Mouse (Mus musculus) large intestine, adult 2 months (tissue): Measurements from ENCODE around the gene Mcam. TPM values are rescaled to one million over a fixed set of nuclear protein-coding genes. Genes with fewer than 3 reads are reported as not detected.

ENCODE experiments used
- DNase-seq: peaks from one replicate; pipeline ENCODE4 v3.0.0-alpha.2; 2012; ENCODE audit warnings: low read depth, low spot score
- WGBS: fragments of 180-500 bp; shearing (Covaris S2); methylation state at CpG from one replicate; pipeline ENCODE4 v1.1.7; 2018; 5-methylcytosine and 5-hydroxymethylcytosine counted together
- polyA plus RNA-seq: library from polyadenylated mRNA; depleted of rRNA; stranded (reverse); fragments of >200 nt; gene quantifications from 2 replicates; pipeline ENCODE4 v1.2.3, GENCODE M21; 2012; rRNA removed

Gene Mcam
- 32.1 and 37.5 TPM in 2 replicates for polyA plus RNA-seq

DNA sequence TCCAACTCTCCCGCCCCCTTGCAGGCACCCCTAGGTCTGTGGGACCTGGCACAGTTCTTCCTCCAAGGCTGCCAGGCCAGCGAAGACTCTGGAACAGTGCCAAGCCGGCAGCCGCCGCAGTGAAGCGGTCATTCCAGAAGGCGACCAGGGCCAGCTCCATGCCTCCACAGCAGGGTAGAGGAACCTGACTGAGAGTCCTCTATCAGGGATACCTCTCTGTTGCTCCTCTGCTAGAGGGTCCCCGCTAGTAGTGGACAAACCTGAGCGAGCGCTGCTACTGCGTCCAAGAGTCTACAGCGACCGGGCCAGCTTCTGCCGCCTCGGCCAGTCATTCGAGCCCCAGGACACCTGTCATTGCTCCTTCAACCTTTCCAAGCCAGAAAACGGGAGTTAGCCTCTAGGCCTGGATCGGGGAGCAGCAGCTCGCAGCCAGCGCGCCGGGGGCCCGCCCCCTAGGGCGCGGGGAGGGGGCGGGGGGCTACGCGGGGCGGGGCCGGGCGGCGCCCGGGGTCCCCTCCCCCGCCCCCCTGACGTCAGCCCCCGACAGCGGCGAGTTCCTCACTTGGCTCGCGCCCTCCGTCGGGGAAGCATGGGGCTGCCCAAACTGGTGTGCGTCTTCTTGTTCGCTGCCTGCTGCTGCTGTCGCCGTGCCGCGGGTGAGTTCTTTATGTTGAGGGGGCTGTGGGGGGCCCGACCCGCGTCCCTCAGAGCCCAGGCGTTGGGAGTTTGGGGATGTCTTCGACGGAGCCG is at the start of gene Mcam:
Gene Mcam (plus strand): TSS at position 369 of the 750 bp plus-strand sequence.
- no peak for DNase-seq
- under 1% methylated on average over 54 of the region's 55 CpGs for WGBS

DNA sequence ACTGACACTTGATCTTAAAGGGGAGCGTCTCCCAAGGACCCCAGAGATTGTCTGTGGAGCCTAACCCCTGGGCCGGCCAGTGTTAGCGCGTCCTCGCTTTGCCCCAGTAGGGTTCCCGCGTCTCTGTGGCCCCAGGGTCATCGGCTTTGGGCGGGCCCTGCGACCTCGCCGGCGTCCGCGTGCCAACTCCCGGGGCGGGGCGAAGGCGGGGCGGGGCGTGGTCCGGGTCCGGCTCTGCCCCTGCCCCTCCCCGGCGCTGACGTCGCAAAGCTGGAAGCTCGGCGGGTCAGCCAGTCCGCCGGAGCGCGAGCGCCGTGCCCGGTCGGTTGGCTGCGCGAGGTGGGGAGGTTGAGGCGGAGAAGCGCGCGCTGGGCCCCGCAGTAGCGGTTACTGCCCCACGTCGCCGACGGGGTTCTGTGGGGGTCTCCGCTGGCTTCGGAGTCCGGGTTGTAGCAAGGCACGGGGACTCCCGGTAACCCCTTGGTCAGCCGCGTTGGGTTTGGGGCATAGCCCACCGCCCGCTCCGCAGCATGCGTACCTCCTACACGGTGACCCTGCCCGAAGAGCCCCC is 49.5 kb upstream of the Mcam start:
- peak; percentile 78 for DNase-seq
- under 1% methylated on average over 55 of the region's 62 CpGs for WGBS

DNA sequence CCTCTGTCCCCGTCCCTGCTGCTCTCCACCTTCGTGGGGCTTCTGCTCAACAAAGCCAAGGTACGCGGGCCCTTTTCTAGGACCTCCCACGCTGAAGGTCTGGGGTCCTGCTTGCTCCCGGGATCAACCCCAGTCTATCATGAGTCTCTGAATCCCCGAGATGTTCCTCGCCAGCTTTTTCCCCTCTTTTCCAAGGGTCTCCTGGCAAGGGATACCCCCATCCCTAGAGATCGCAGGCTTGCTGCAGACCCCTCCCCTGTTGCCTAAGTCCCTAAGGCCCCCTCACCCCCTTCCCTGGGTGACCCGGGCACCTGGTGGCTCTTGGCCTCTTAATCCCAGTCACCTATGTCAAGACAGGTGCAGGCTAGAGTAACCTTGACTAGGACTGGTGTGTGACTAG is 49.0 kb upstream of the Mcam start:
- WGBS, result 6% methylated on average over 10 of the region's 10 CpGs
- DNase-seq, result no peak

DNA sequence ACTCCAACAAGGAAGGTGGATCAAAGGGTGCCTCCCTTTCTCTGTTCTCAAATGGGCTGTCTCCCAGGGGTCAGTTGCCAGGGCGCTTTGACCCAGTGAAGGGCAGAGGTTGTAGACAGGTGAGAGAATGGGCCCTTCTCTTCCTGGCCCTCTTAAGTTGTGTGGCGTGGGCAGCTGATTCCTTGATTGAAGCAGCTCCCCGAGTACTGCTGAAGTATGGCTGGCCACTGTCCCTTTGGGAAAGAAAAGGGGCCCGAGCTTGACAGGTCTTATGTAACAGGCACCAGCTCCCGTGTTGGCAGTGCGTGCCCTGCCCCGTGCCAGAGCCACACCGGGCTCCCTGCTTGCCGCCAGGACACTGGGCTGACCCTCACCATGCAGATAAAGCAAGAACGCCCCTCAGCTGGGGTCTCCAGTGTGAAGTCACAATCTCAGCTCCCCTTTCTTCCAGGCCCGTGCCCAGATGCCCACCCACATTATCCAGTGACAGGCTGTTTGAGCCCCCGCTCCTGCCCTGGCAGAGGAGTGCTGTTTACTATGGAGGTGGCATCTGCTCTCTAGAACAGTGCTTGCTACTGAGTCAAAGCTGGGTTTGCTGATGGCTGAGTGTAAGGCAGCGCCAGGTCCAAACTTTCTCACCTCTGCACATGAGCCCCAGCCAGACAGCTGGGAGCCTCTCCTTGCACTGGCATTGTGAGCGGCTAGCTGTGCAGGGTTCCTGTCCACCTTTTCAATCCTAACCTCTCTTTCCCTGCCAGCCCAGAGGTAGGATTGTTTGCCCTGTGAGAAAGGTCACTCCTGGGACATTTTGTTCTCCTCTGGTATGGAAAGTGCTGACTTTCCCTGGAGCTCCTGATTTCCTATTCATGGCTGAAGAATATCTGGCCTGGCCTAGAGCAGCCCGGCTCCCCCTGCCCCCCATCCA is 48.3 kb upstream of the Mcam start:
- WGBS, result 50% methylated on average over 15 of the region's 15 CpGs
- no peak for DNase-seq

DNA sequence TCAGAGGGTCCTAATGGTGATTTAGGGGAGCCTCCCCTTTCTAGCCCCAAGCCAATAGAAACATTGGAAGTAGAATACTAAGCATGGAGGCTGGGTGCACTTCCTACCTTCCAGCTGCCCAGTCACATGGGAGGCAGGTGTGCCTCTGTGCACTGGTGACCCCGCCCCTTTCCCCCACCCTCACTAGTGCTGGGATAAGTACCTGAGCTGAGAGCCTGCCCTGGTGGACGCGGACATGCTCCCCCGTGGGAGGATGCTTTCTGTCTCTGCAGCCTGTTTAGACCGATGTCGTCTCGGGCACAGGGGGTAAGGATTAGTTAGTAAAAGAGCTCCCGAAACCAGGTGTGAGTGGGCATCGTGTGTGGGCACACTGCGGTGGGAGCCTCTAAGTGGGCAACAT is 47.3 kb upstream of the Mcam start:
- DNase-seq, result no peak
- 54% methylated on average over 10 of the region's 10 CpGs for WGBS

DNA sequence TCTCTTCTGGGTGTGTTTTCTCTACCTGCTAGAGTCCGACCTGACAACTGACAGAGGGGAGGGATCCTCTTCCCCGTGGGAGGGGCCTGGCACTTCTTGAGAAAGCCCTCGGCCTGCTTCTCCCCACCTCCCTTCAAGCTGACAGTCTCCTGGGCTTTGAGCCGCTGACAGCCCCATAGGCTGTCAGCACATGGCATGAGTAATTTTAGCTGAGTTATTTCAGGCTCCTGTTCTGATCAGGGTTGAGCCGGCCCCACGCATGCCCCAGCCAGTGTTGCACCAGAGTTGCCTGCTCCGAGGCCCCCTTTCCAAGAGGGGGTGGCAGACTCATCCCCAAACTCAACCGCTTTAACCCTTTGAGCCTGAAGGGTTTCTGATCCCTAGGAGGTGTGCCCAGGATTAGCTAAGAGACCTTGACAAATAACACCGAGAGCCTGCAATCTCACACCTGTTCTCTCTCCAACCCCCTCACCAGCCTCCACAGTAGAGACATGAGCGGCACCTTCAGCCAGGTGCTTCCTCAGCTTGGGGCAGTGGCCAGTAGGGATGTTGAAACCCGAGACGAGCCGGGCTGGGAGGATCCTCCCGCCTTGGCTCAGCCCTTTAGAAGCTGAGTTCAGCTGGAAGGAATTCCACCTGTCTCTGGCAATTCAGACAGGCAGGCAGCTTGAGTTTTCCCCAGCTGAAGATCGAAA is 46.4 kb upstream of the Mcam start:
- no peak for DNase-seq
- 12% methylated on average over 15 of the region's 15 CpGs for WGBS

DNA sequence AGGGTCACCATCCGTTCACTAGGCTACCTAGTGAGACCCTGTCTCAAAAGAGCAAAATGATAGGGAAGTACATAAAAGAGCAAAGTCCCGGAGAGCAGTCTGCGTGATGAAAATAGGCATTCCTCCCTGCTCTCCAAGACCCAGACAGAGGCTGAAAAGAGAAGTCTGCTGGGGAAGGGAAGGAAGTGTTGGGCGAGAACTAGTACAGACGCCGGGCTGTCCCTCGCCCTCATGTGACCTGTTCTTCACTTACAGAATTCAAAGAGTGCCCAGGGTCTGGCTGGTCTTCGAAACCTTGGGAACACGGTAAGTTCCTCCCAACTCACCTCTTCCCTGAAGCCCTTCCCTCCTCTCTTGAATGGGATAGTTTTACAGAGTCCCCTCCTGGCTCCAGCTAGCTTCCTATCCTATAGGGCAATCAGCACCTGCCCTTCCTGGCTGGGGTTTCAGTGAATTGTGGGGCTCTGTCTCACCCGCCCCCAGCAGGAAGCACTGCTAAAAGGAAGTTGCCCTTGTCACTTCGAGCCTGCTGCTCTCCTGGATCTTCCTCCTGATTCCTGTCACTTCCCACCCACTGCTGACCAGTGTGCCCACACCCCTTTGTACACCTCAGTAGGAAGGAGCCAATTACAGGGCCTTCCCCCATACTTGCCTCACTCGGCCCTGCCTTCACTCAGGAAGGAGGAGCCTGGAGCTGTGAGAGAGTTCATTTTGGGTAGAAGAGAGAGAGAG is 45.2 kb upstream of the Mcam start:
- WGBS, result 29% methylated on average over 12 of the region's 12 CpGs
- DNase-seq, result no peak

DNA sequence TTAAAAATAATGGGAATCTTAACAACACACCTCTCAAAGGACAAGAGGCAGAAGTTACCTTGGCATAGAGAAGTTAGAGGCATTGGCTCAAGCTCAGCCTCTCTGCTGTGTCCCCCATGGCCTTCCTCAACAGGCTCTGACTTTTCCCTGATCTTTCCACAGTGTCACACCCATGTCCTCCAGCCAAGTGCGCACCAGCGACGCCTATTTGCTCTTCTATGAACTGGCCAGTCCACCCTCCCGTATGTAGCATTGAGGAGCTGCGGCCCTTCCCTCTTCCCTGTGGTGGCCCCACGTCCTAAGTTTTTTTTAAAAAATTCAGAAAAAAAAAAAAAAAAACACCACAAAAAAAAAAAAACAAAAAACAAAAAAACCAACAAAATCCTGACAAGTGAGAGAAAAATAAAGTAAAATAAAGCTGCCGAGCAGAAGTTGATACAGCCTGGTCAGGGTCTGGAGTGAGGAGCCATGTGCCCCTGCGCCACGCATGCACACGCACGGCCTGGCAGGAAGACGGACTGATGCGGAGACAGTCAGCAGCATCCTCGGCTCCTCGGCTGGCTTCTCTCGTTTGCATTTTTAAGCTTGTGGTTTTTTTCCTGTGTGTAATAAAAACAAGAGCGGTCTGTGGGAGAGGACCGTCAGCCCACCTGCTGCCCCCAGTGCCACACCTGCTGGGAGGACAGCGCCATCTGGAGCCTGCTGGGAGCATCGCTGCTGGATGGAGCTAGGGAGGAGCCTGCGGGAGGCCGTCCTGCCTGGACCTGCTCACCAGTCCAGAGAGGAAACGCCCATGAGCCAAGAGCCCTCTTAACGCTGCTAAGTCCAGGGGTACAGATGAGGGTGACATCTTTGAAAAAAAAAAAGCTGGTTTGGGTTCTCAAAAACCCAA is 40.4 kb upstream of the Mcam start:
- DNase-seq, result no peak
- WGBS, result 44% methylated on average over 24 of the region's 24 CpGs

DNA sequence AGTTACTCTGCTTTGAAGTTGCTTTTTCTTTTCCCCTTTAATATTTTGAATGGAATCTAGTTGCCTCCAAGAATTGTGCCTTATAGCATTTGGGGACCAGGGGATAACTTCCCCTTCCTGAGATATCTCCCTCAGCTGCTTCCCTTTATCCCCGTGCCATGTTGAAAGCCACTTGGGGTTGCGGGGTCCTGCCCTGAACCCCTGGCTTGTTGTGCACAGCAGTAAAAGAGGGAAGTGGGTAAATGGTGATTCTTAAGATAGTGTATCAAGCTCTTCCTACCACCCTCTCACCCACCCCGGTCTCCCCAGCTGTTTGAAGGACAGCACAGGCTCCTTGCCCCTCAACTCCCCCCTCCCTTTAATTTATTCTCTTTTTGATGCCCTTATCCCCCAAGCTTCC is 39.5 kb upstream of the Mcam start:
- 90% methylated on average over 3 of the region's 3 CpGs for WGBS
- DNase-seq, result no peak

DNA sequence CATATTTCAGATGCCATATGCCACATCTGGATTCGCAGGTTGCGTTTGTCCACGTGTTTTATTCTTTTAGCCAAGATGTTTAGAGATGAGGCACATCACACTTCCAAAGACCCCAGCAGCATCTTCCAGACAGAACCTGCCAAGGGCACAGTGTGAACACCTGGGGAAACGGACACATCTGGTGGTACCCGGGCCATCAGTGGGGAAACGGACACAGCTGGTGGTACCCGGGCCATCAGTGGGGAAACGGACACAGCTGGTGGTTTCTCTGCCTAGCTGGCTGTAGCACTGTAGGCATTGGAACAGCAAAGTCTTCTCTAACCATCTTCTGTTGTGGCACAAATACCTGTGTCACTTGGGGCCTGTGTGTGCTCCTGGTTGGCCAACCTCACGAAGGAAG is 38.5 kb upstream of the Mcam start:
- no peak for DNase-seq
- 90% methylated on average over 9 of the region's 9 CpGs for WGBS

DNA sequence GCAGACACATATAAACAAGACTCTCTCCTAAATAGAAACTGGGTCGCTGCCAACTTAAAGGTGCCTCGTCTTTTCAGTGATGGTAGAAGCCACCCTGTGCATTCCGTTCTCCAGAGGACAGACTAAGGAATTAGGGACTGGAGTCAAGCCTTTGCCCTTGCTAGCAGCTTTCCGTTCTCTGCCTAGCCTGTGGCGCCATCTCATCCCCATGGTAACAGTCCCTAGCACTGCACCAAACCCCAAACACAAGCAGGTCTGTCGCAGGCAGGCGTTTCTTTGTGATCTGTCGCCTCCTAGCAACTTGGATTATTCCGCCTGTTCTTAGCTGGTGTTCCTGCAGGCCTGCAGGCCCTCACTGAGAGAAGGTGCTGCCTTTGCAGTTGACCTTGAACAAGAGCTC is 37.7 kb upstream of the Mcam start:
- WGBS, result 47% methylated on average over 9 of the region's 9 CpGs
- DNase-seq, result no peak

DNA sequence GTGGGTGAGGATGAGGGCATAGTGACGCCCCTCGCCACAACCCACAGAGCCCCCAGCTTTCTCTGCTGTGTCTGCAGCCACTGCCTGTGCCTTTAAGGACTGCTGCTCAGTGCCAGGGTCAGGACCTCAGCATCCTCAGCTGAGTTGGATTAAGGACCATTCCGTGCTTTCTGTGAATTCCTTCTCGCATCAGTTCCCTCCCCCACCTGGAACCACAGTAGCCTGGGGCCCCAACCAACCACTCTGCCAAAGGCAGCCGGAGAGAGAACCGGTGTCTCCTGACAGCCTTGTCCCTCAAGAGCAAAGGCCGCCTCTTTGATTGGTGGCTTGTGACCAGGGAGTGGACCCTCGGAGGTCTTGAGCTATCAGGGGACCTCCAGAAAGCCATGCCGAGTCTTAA is 32.8 kb upstream of the Mcam start, which contains the start of gene Mfrp:
Gene Mfrp (plus strand): TSS at position 240 of the 400 bp plus-strand sequence.
- WGBS, result 87% methylated on average over 9 of the region's 9 CpGs
- no peak for DNase-seq

DNA sequence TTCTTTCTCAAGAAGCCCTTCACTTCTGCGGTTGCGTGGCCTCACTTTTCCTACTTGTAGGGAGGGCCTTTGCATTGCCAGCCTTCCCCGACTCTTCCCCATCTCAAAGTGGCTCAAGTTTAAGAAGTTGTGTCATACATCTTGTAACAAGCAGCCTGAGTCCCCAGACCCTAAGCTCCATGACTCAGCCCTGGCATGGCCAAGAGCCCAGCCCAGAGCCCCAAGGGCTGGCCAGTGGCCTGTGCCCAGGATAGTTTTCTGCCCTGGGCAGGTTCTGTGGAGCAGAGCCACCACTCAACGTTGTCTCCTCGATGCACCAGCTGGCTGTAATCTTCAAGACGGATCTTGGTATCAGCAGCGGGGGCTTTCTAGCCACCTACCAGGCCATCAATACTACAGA is 29.4 kb upstream of the Mcam start:
- no peak for DNase-seq

DNA sequence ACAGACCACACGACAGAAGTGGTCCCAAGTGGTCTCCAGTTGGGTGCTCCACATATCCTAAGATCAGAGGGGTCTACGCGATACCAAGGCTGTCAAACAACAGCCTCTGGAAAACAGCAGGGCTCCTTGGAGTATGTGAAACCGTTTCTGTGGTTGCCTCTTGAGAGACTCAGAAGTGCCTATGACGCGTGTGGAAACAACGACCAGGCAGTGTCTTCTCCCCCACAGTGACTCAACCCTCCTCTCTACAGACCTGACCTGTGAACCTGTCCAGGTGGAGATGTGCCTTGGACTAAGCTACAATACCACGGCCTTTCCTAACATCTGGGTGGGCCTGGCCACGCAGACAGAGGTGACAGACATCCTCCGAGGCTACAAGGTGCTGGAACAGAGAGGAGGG is 28.5 kb upstream of the Mcam start:
- 81% methylated on average over 10 of the region's 10 CpGs for WGBS
- no peak for DNase-seq

More for the DNA sequence above, 29.4 kb upstream of the Mcam start:
- WGBS, result 90% methylated on average over 7 of the region's 7 CpGs

DNA sequence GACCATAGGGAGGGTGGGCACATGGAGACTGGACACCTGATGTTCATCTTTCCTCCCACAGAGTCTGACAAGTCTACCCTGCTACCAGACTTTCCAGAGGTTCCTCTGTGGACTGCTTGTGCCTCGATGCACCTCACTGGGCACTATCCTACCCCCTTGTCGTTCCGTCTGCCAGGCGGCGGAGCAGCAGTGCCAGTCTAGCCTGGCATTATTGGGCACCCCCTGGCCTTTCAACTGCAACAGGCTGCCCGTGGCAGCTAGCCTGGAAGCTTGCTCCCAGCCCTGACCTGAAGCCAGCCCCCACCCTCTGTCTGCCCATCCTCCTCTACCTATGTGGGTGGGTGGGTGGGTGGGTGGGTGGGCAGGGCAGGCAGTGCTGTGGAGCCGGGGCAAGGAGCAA is 28.1 kb upstream of the Mcam start:
- DNase-seq, result no peak

DNA sequence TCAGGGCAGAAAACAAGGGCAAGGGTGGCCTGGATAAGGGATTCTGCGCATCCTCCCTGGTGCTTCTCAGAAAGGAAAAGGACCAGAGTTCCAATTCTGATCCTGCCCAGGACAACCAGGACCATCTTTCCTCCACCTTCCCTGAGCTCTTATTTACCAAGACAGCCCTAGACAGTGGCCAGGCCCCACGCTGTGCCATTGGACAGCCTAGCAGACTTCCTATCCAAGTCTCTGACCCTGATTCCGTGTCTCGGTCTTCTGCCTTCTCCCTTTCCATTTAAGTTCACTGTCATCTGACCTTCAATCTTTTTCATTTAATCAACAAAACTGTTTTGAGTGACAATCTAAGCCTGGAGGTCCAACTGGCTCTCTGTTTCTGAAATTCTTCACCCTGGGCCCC is 27.7 kb upstream of the Mcam start:
- DNase-seq, result no peak
- 79% methylated on average over 4 of the region's 4 CpGs for WGBS

More for the DNA sequence above, 28.1 kb upstream of the Mcam start:
- 84% methylated on average over 7 of the region's 7 CpGs for WGBS

DNA sequence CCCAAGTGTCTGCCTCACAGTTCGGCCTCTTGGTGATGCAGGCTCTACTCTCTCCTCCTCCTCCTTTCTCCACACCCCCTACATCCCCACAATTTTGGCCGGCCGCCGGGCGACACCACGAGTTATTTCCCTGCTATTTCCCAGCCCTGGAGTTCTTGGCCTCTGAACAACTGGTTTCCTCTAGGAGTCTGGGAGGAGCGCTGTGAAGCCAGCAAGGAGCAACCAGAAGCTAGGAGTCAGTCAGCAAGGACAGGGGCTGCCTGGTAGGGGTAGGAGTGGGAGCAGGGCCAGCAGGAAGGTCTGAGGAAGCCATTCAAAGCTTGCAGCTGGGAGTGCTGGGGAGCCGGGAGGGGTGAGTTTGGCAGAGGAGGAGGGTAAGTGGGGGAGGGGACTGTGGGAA is 27.2 kb upstream of the Mcam start, which contains the start of gene C1qtnf5:
Gene C1qtnf5 (plus strand): TSS at position 136 of the 400 bp plus-strand sequence.
- 65% methylated on average over 8 of the region's 8 CpGs for WGBS
- DNase-seq, result no peak

DNA sequence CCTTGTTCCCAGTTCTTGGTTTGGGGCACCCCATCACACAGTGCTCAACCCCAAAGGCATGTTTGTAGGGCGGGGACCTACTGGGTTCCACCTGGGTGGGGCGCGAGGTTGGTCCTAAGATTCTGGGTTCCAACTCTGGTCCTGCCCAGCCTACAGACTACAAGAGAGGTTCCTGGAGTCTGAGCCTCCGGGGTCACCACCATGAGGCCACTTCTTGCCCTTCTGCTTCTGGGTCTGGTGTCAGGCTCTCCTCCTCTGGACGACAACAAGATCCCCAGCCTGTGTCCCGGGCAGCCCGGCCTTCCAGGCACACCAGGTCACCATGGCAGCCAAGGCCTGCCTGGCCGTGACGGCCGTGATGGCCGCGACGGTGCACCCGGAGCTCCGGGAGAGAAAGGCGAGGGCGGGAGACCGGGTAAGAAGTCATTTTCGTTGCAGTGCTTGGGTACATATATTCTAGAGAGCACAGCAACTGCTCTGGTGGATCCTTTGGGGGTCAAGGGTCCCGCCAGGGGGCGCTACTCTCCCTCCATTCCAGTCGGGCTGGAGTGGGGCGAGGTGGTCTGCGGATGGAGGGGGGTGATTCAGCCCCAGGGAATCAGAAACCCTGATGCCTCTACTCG is 26.6 kb upstream of the Mcam start:
- 58% methylated on average over 25 of the region's 25 CpGs for WGBS
- no peak for DNase-seq
